Mouse (Mus musculus) stomach, postnatal 0 days (tissue): Measurements from ENCODE around the gene Gm45062. TPM values are rescaled to one million over a fixed set of nuclear protein-coding genes. Genes with fewer than 3 reads are reported as not detected.
A peak's percentile ranks its signal among the peaks of the same experiment; 100 is the strongest.

ENCODE experiments used
- ATAC-seq: fragments of 200-750 bp; cut with Nextera tagmentation; 2 replicates; pipeline ENCODE4 v1.8.0; 2017; ENCODE audit not compliant: low FRiP score, low TSS enrichment
- DNase-seq: peaks from one replicate; pipeline ENCODE4 v3.0.0-alpha.2; 2016; ENCODE audit warnings: low spot score
- H3K27ac ChIP-seq: fragments of 300-500 bp; sonication (generic); replicated peaks from 2 replicates; pipeline ENCODE4 v1.5.1; 2014; ENCODE audit warnings: mild to moderate bottlenecking, control low read depth
- H3K27me3 ChIP-seq: fragments of 300-500 bp; sonication (generic); 2 replicates; pipeline ENCODE4 v1.6.1; 2014; ENCODE audit warnings: low read length; ENCODE audit not compliant: control insufficient read depth, insufficient read depth
- H3K36me3 ChIP-seq: fragments of 300-500 bp; sonication (generic); 2 replicates; pipeline ENCODE4 v1.6.1; 2014; ENCODE audit warnings: low read length, mixed read lengths; ENCODE audit not compliant: control insufficient read depth, insufficient read depth
- H3K4me1 ChIP-seq: fragments of 300-500 bp; sonication (generic); replicated peaks from 2 replicates; pipeline ENCODE4 v1.6.1; 2014; ENCODE audit warnings: antibody characterized with exemption; ENCODE audit not compliant: control insufficient read depth, insufficient read depth
- H3K4me2 ChIP-seq: fragments of 300-500 bp; sonication (generic); replicated peaks from 2 replicates; pipeline ENCODE4 v1.6.1; 2014; ENCODE audit warnings: low read depth, mild to moderate bottlenecking, control low read depth, moderate library complexity
- H3K4me3 ChIP-seq: fragments of 300-500 bp; sonication (generic); 2 replicates; pipeline ENCODE4 v1.5.1; 2014; ENCODE audit warnings: low read depth, low read length, control low read depth
- H3K9ac ChIP-seq: fragments of 300-500 bp; sonication (generic); 2 replicates; pipeline ENCODE4 v1.6.1; 2014; ENCODE audit warnings: mild to moderate bottlenecking, low read length, control low read depth, mixed read lengths
- H3K9me3 ChIP-seq: fragments of 300-500 bp; sonication (generic); 2 replicates; pipeline ENCODE4 v1.6.1; 2016; ENCODE audit warnings: low read length; ENCODE audit not compliant: control insufficient read depth
- CTCF ChIP-seq: IDR thresholded peaks from 2 replicates; pipeline ENCODE4 v1.5.1; 2016; ENCODE audit warnings: antibody characterized with exemption, low read depth, mild to moderate bottlenecking, moderate library complexity
- EP300 ChIP-seq: optimal IDR thresholded peaks from 2 replicates; pipeline ENCODE3; 2016; ENCODE audit warnings: antibody characterized with exemption
- WGBS: fragments of 180-500 bp; shearing (Covaris S2); extraction: QIAGEN DNeasy Blood & Tissue Kit; methylation state at CpG from one replicate; pipeline ENCODE4 v1.1.7; 2014; 5-methylcytosine and 5-hydroxymethylcytosine counted together
- polyA plus RNA-seq: library from polyadenylated mRNA; unstranded; fragments of >200 nt; fragmentation: Nextera tagmentation; extraction: Ambion mirVana; gene quantifications from 2 replicates; pipeline ENCODE4 v1.2.1, GENCODE M21; 2015

Gm45062 gene
- polyA plus RNA-seq, 1 experiment from 2014 or later = 1.9 TPM

DNA sequence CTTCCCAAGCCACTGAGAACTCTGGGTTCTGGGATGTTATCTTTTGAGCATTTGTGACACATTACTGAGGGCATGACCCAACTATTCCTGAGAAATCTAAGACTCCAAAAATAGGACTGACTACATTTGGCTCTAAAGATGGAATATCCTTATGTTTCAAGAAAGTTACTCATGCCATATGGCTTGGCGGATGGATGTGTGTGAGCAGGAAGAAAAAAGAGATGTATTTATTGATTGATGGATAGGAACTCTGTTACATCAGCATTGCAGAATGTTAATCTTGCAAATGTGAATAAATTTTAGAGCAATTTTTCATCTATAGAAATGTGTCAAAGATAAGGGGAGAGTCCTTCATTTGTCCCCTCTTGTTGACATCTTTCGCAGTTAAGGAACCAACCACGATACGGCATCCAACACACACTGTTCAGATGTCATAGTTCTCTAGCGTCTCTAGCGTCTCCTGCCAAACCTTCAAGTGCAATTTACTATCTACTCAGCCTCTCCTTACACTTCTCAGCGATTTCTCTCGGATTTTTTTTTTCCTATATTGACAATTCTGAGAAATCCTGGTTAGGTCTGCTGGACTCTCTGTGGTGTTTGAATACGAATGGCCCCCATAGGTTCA lies 171.5 kb downstream of the Gm45062 start:
- TF ChIP-seq EP300 (no peak), CTCF (no peak)
- WGBS = 87% methylated on average over 9 of the region's 9 CpGs
- no peaks in the 10 kb centered on the region for H3K27me3 ChIP-seq
- ATAC-seq (no peak), DNase-seq (no peak)
- no peak overlapping the region for H3K4me3 ChIP-seq
- H3K9me3 ChIP-seq = no peaks in the 10 kb centered on the region
- H3K9ac ChIP-seq = no peak overlapping the region
- H3K4me1 ChIP-seq = no peaks in the 10 kb centered on the region
- H3K27ac ChIP-seq = no peak overlapping the region
- no peak overlapping the region for H3K4me2 ChIP-seq
- H3K36me3 ChIP-seq = no peaks in the 10 kb centered on the region

DNA sequence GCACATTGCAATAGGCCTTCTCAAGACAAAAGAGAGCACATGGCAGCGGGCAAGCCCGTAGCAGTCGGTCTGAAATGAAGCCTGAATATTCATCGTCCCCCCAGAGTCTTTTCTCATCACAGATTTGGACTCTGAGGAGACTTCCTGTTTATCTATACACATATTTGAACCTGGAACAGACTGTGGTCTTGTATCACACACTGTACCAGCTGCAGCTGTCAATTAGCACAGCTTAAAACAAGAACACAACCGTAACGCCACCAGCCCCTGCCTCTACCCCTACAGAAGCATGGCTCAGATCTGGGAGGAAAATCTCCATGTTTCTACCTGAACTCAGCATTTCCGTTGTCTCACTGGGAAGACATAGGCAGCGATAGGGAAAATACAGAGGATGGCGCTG lies 173.9 kb downstream of the Gm45062 start:
- Histone ChIP-seq H3K9ac (no peak overlapping the region), H3K9me3 (no peaks in the 10 kb centered on the region), H3K4me1 (no peaks in the 10 kb centered on the region), H3K27ac (no peak overlapping the region), H3K4me3 (no peak overlapping the region), H3K36me3 (no peaks in the 10 kb centered on the region), H3K4me2 (no peak overlapping the region), H3K27me3 (no peaks in the 10 kb centered on the region)
- DNase-seq (no peak), ATAC-seq (no peak)
- TF ChIP-seq CTCF = no peak
- no peak for TF ChIP-seq EP300
- 79% methylated on average over 9 of the region's 9 CpGs for WGBS

DNA sequence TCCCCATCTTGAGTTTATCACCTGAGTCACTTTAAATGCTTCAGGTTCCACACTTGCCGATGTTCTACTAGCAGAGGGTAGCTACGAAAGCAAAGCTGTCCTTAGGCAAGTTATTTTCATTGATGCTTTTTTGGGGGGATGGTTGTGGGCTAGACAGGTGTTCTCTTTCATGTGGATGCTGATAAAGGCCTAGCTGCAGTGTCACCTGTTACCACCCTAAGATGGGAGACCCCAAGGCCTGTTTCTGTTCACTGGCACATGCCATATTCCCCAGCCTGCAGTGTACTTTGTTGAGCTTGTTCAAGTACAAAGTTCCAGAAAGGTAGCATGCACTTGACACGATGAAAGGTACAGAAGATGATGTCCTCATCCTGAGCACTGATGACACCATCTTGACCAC lies 178.7 kb downstream of the Gm45062 start:
- no peak overlapping the region for H3K4me3 ChIP-seq
- WGBS = 88% methylated on average over 3 of the region's 3 CpGs
- TF ChIP-seq CTCF (no peak), EP300 (no peak)
- no peaks in the 10 kb centered on the region for H3K4me1 ChIP-seq
- H3K9me3 ChIP-seq = no peaks in the 10 kb centered on the region
- H3K9ac ChIP-seq = no peak overlapping the region
- no peak overlapping the region for H3K27ac ChIP-seq
- ATAC-seq (no peak), DNase-seq (no peak)
- no peak overlapping the region for H3K4me2 ChIP-seq
- H3K27me3 ChIP-seq = no peaks in the 10 kb centered on the region
- no peaks in the 10 kb centered on the region for H3K36me3 ChIP-seq

DNA sequence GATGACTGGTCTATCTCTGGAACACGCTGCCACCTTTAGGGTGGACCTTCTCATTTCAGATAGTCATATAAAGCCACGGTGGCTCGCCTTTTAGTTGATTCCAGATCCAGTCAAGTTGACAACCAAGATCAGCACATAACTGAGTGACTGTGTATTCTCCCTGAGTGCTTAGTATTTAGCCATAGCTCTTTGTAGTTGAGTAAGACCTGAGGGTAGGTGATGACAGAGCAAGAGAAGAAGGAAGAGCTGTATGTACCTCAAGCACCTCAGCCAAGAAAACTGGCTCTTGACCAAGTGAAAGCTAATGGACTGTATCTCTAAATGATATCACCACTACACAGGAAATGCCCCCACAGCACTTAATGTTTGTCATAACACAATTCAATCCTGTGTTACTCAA lies 182.6 kb downstream of the Gm45062 start:
- ATAC-seq (no peak), DNase-seq (no peak)
- Histone ChIP-seq H3K4me2 (no peak overlapping the region), H3K4me3 (no peak overlapping the region), H3K27me3 (no peaks in the 10 kb centered on the region), H3K9me3 (no peaks in the 10 kb centered on the region), H3K27ac (no peak overlapping the region), H3K9ac (no peak overlapping the region), H3K36me3 (no peaks in the 10 kb centered on the region), H3K4me1 (no peaks in the 10 kb centered on the region)
- TF ChIP-seq CTCF (no peak), EP300 (no peak)
- WGBS = 91% methylated on average over 3 of the region's 3 CpGs

DNA sequence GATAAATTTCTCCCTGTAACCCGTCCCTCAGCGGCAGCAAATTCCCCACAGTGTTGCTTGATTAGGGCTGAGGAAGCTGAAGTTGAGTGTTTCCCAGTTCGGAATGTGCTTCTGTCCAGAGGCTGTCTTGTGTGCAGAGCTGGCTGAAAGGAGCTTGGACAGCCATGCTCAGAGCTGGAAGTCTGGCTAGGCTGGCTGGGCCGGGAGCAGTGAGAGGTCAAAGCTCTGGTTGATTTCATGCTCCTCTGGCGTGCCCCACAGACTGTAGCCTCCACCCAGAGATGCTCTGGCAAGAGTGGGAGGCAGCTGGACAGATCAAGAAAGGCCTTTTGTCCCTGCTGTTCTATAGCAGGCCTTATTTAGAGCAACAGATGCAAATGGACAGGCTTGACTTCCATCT lies 187.5 kb downstream of the Gm45062 start:
- Histone ChIP-seq H3K9me3 (no peaks in the 10 kb centered on the region), H3K4me2 (no peak overlapping the region), H3K27me3 (no peaks in the 10 kb centered on the region), H3K36me3 (no peaks in the 10 kb centered on the region), H3K4me1 (no peaks in the 10 kb centered on the region), H3K27ac (0 out of 2 replicates have a peak overlapping the region, but pooled peaks have one; percentile 58), H3K9ac (no peak overlapping the region), H3K4me3 (no peak overlapping the region)
- WGBS = 39% methylated on average over 5 of the region's 5 CpGs
- DNase-seq = peak; percentile 22
- TF ChIP-seq CTCF = no peak
- TF ChIP-seq EP300 = no peak
- ATAC-seq = peak; percentile 47; the same call in 1 of the 2 replicates

DNA sequence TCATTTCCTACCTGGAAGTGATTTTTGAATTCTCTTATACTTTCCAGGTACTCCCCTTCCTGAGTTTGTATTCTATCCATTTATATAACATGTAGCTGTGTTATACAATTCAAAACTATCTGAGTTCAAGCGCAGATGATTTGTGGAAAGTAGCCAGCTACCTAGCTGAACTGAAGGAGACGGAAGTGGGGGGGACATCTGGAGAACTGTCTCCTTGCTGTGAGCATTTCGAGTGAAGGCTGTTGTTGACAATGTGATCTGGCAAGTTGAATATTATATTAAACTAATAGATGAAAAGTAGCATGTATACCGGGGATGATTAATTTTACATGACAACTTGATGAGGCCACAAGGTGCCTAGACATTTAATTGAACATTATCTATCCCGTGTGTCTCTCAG lies 196.3 kb downstream of the Gm45062 start:
- ATAC-seq (no peak), DNase-seq (no peak)
- H3K4me2 ChIP-seq = no peak overlapping the region
- H3K36me3 ChIP-seq = no peaks in the 10 kb centered on the region
- no peak overlapping the region for H3K27ac ChIP-seq
- 79% methylated on average over 5 of the region's 5 CpGs for WGBS
- no peak overlapping the region for H3K4me3 ChIP-seq
- no peak overlapping the region for H3K9ac ChIP-seq
- no peaks in the 10 kb centered on the region for H3K9me3 ChIP-seq
- TF ChIP-seq CTCF = no peak
- no peak for TF ChIP-seq EP300
- H3K4me1 ChIP-seq = no peaks in the 10 kb centered on the region
- H3K27me3 ChIP-seq = no peaks in the 10 kb centered on the region
